Mouse (Mus musculus): ENCODE measurements around the gene Nexn.

DNA sequence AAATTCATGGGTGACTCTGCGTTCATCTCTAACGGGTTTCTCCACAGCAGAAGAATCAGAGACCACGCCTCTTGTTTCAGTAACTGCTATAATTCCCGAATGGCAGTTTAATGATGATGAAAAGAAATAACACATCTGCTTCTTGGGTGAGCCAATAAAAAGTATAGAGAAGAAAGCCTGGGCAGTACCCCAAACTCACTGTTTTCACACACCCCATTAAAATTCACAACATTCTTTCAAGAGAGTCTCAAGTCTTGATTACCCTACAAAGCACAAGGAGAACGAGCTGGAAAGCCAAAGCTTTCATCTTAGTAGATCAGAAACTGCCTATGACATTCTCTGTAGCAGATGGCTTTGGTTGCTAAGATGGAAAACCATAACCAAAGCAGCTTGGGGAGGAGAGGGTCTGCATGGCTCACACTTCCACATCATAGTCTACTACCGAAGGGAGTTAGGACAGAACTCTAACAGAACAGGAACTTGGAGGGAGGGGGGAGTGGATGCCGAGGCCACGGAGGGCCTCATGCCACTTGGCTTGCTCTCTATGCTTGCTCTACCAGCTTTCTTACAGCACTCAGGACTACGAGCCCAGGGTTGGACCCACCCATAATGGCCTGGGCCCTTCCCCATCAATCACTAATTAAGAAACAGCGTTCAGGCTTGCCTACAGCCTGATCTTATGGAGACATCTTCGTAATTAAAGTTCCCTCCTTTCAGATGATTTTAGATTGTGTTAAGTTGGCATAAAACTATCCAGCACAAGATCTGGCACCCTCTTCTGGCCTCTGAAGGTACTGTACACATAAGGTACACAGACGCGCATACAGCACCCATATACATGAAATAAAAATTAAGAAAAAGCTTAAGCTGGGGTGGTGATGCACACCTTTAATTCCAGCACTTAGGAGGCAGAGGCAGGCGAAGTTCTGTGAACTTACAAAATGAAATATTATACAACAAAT, 34.5 kb upstream of the Nexn start:
- peak; percentile 58 for TF ChIP-seq CTCF (IDR thresholded peaks at IDR 0.05; ENCODE audit: low read depth)
- TF ChIP-seq EP300 (optimal IDR thresholded peaks at IDR 0.05): no peak

Measured in stomach, postnatal 0 days (tissue).